Mouse (Mus musculus): ENCODE results near the gene Igsf23.

DNA sequence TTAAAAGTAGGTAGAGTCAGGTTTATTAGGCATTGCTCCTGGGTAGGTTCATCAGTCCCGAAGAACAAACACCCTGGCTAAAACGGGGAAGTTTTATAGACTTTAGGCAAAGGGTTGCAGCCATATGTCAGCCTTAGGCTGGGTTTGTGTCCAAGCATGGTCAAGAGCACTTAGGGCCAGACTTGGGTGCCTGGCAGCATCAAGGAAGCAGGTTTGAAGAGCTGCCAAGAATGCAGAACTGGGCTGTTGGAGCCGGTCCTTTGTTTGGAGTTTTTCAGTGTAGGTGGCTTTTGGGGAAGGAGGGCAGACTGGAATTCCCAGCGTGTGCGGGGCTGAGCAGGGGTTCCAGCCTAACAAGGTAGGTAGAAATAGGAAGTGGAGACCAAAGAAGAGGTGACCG is 14.6 kb downstream of the Igsf23 start:
- TF ChIP-seq CTCF (IDR thresholded peaks at IDR 0.05; ENCODE audit: borderline replicate concordance, insufficient read depth, low read length), result no peak
- no peak for TF ChIP-seq POLR2A (IDR thresholded peaks at IDR 0.05; ENCODE audit: low read depth, low read length)
